Mouse (Mus musculus) cerebellum, postnatal 25 days (tissue): Measurements from ENCODE around the gene Krtap24-1.

ENCODE experiments used
- DNase-seq, 2 experiments: peaks; one replicate each; pipeline ENCODE4 v3.0.0; 2021; ENCODE audit warnings: mixed read lengths in 2 of 2

Krtap24-1 gene

GRCm38 (mm10) chr16:88563045-88563913, 48.8 kb downstream of the Krtap24-1 start, which contains the start of gene Cldn8:
Cldn8 (minus strand) TSS chr16:88563183.
- DNase-seq = no peak

GRCm38 (mm10) chr16:88561617-88562164, 50.4 kb downstream of the Krtap24-1 start:
- DNase-seq = no peak
